Mouse (Mus musculus) lung, postnatal 36 days (tissue): Measurements from ENCODE around the gene Limch1.

ENCODE experiments used
- DNase-seq: peaks from one replicate; pipeline ENCODE4 v3.0.0; 2022; ENCODE audit warnings: mixed read lengths

Limch1 gene

GRCm38 (mm10) chr5:66836892-66837291 is 91.3 kb downstream of the Limch1 start:
- DNase-seq = no peak

GRCm38 (mm10) chr5:66841971-66842370 is 96.3 kb downstream of the Limch1 start:
- DNase-seq = no peak

GRCm38 (mm10) chr5:66842776-66843175 is 97.1 kb downstream of the Limch1 start:
- no peak for DNase-seq

- DNase-seq = peak; percentile 47
Observed at GRCm38 (mm10) chr5:66848136-66848535, 102.5 kb downstream of the Limch1 start.

- DNase-seq = peak; percentile 81
Observed at GRCm38 (mm10) chr5:66849148-66849547, 103.5 kb downstream of the Limch1 start.

- DNase-seq = no peak
Observed at GRCm38 (mm10) chr5:66850721-66851251, 105.2 kb downstream of the Limch1 start.

DNA sequence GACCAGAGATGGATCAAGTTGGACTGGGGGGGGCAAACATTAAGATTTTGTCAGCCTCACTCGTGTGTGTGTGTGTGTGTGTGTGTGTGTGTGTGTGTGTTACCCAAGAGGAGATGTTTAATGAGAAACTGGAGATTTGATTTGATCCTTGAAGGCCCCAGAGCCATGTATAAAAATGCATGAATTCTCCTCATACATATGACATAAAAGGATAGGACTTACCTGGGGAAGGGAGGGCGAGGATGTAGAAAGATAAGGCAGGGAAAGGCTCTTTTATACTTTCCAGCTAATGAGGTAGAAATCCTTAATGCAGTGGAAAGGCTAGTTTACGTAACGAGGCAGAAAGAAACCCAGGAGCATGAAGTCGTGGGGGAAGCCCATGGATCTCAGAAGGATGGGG is 106.1 kb downstream of the Limch1 start:
- DNase-seq = no peak

DNA sequence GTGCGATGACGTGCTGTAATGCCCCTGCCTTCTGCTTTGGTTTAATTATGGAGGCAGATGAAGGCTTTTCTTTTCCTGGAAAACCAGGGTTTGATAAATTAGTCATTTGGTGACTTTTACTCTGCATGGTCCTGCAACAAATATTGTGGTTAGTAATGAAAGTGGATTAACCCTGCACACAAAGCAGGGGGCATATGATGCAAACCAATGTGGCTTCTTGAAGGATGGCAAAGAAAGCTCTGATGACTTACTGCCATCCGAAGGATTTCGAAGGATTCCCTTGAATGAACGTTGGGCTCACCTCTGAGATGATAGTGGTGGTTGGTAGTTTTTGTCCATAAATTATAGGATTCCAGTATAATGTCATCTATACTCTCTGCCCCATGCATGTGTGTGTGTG is 108.6 kb downstream of the Limch1 start:
- no peak for DNase-seq

DNA sequence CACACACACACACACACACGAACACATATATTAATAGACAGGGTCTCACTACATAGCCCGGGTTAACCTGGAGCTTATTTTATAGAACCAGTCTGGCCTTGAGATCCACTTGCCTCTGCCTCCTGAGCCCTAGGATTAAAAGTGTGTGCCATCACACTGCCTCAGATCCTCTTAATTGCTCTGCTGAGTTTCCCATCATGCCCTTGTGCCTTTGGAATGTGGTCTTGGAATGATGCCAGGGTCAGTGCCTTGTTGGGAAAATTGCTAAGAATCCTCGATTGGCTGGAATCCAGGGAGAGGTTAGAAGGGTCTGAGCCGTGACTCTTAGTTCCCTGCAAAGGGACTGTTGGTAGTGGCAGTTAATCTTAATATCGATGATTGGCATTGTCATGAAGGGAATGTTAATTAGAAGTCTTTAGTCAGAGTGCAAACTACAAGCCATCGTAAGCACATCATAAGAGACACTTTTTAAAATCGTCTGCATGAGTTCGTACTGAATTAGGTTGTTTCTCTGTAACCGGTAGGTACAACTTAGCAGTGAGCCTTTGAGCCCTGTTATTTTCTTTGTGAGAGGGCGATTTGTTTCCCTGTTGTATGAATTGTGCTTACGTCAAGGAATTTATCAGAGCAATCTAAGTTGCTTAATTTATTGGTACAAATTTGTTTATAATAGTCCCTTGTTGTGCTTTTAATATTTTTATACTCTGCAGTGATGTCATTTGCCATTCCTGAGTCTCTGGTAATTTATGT is 109.9 kb downstream of the Limch1 start:
- DNase-seq = peak; percentile 54

GRCm38 (mm10) chr5:66859506-66859905 is 113.9 kb downstream of the Limch1 start:
- no peak for DNase-seq

GRCm38 (mm10) chr5:66861232-66862035 is 115.8 kb downstream of the Limch1 start:
- peak; percentile 69 for DNase-seq

DNA sequence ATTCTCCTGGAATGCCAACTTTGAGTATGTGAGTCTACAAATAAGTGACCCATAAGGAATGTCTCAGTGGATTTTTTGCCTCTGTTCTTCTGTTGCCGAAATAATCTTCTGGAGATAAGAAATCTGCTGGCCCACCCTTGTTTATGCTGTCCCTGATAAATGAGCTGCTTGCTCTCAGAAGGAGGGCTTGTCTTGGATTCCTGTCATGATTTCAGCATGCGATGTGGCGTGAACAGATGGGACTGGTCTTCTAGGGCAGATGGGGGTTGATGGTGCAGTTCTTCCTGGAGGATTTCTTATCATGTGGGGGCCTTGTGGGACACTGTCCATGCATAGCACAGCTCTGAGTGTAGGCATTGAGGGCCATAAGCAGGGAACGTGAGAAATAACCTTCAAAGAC is 116.5 kb downstream of the Limch1 start:
- peak; percentile 67 for DNase-seq

GRCm38 (mm10) chr5:66865229-66865628 is 119.6 kb downstream of the Limch1 start:
- DNase-seq = no peak

GRCm38 (mm10) chr5:66866019-66866418 is 120.4 kb downstream of the Limch1 start:
- DNase-seq = peak; percentile 65

GRCm38 (mm10) chr5:66869545-66869944 is 123.9 kb downstream of the Limch1 start:
- no peak for DNase-seq

DNA sequence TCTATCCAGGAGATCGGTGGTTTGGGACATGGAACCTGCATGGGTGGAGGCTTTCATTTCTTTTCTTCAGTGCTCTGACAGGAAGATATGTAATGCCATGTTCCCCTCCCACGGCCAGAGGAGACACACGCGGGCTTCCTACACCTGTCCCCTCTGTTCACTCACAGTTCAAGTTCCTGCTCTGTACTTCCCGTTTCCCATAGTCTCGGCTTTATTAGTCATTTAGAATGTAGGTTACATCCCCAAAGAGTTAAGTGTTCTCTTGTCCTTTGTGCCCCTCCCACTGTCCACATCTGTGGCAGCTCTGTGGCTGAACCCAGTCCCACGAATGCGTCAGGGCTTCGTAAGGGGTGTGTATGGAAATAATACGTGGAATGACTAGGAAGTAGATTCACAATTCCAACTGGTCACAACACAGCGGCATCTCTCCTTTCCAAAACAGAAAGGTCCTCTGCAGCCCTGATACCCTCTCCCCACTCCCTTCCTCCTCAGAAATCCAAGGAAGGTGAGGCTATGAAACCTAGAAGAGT is 126.0 kb downstream of the Limch1 start:
- DNase-seq = no peak

GRCm38 (mm10) chr5:66872053-66872452 is 126.4 kb downstream of the Limch1 start:
- peak; percentile 63 for DNase-seq

- DNase-seq = no peak
Observed at GRCm38 (mm10) chr5:66872681-66873080, 127.1 kb downstream of the Limch1 start.

DNA sequence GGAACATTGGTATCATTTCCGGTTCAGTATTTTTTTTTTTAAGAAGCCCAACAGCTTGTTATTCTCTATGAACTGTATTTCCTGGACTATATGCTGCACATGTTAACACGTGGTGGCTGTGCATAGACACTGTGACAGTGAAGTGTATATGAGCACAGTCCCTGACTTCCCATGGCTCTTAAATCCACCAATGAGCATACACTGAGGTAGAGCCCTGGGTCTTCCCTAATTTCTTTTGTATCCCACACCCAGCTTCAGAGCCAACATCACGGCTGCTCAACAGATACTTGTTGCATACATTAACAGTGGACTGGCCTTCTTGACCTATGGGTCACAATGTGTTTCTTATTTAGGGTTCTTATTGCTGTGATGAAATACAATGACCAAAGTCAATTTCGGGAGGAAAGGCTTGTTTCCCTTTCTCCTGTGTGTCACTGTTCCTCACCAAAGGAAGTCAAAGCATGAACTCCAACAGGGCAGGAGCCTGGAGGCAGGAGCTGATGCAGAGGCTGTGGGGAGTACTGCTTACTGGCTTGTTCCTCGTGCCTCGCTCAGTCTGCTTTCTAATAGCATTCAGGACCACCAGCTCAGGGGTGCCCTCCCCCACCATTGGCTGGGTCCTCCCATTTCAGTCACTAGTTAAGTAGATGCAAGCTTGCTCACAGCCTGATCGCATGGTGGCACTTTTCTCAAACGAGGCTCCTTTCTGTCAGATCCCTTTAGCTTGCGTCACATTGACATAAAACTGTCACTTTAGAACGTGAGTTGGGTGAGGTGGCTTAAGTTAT is 130.6 kb downstream of the Limch1 start:
- DNase-seq = no peak

DNA sequence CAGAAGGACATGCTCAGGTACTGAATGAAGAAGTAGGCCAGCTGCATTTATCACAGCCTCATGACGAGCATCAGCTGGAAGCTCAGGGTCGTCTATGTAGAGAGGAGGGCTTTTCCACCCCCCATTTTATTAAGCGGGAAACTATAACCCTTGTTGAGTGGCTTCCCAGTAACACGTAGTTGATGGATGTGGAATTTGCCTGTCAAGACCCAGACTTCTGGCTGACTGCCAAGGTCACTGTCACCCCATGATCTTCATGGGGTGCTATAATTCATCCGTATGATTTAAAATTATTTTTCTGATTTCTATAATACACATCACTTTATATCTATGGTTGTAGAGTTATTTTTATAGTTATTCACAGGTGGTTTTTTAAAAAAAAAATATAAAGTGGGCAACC is 131.4 kb downstream of the Limch1 start:
- DNase-seq = no peak

DNA sequence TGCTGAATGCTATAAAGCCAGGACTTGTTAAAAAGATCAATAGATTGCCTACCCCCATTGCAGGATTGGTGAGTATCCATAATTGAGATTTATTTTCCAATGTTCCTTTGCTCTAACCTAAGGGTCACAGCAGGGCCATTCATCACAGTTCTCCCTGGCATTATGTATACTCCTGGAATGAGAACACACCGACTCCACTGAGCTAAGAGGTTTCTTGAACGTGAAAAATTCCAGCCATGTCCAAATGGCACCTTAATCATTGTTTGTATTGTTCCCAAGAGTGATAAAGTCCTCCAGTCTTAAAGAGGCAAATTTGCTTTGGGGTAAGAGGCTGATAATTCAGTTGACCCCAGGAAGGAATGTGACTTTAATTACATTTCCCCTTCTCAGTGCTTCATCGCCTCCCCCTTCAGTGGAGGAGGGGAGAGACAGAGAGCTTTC is 136.3 kb downstream of the Limch1 start:
- DNase-seq = peak; percentile 68

DNA sequence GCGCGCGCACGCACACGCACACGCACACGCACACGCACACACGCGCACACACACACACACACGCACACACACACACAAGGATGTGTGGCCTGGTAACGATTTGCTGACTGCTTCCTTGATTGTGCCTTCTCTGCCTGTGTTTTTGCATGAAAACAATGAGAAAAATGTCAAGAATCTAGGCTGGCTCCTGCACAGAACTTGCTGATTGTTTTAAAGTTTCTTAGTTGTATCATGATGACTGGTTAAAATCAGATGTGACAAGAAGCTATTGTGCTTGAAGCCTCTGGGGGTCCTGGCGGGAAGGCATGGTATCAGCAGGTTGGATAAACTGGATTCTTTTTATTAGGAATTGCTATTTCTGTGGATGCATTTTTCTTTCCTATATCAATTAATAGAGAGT is 137.1 kb downstream of the Limch1 start:
- DNase-seq = no peak

DNA sequence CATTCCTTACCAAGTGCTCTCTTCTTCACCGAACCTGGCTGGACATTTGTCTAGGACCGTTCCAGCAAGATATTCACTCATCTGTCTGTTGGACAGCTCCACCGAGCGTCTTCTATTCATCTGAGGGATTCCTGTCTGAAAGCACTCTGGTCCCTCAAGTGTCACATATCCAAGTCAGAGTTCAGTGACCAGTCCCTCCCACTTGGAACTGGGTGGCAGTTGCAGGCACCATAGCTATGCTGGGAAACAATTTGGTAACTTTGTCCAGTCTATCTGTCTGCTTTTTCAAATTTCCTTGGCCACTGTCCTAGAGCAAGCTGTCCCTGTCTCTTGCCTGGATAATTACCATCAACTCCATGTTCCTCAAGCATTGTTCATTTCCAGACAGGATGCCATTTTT is 138.9 kb downstream of the Limch1 start:
- peak; percentile 73 for DNase-seq
